Mouse (Mus musculus) forebrain, postnatal 0 days (tissue): ENCODE data around the gene Psmb3. TPM values are rescaled to one million over a fixed set of nuclear protein-coding genes. Genes with fewer than 3 reads are reported as not detected.

Experiments used
- ATAC-seq: fragments of 200-750 bp; cut with Nextera tagmentation; 2 replicates; pipeline ENCODE4 v1.8.0; 2017; ENCODE audit warnings: mild to moderate bottlenecking, moderate library complexity
- DNase-seq: peaks from one replicate; pipeline ENCODE4 v3.0.0-alpha.2; 2015
- H3K27ac ChIP-seq: fragments of 300-500 bp; sonication (generic); 2 replicates; pipeline ENCODE4 v1.5.1; 2014; ENCODE audit warnings: low read depth, mild to moderate bottlenecking, antibody characterized with exemption, low read length, moderate library complexity, mixed read lengths
- H3K27me3 ChIP-seq: fragments of 300-500 bp; sonication (generic); 2 replicates; pipeline ENCODE4 v1.6.1; 2014; ENCODE audit warnings: mild to moderate bottlenecking, low read length, mixed read lengths; ENCODE audit not compliant: insufficient read depth
- H3K36me3 ChIP-seq: fragments of 300-500 bp; sonication (generic); 2 replicates; pipeline ENCODE4 v1.6.1; 2014; ENCODE audit warnings: mild to moderate bottlenecking, moderate library complexity; ENCODE audit not compliant: insufficient read depth
- H3K4me1 ChIP-seq: fragments of 300-500 bp; sonication (generic); 2 replicates; pipeline ENCODE4 v1.6.1; 2014; ENCODE audit warnings: antibody characterized with exemption; ENCODE audit not compliant: insufficient read depth
- H3K4me2 ChIP-seq: fragments of 300-500 bp; sonication (generic); 2 replicates; pipeline ENCODE4 v1.6.1; 2014; ENCODE audit warnings: low read depth, mild to moderate bottlenecking, moderate library complexity
- H3K4me3 ChIP-seq: fragments of 300-500 bp; sonication (generic); 2 replicates; pipeline ENCODE4 v1.5.1; 2014; ENCODE audit warnings: low read depth, low read length, mixed read lengths
- H3K9ac ChIP-seq: fragments of 300-500 bp; sonication (generic); 2 replicates; pipeline ENCODE4 v1.6.1; 2014; ENCODE audit warnings: mild to moderate bottlenecking
- H3K9me3 ChIP-seq: fragments of 300-500 bp; sonication (generic); 2 replicates; pipeline ENCODE4 v1.6.1; 2016; ENCODE audit warnings: low read length
- CTCF ChIP-seq: sonication (generic); IDR thresholded peaks from 2 replicates; pipeline ENCODE4 v1.5.1; 2016; ENCODE audit warnings: antibody characterized with exemption, control low read depth, low read depth
- WGBS: fragments of 180-500 bp; shearing (Covaris S2); extraction: QIAGEN DNeasy Blood & Tissue Kit; methylation state at CpG from one replicate; pipeline ENCODE4 v1.1.7; 2014; 5-methylcytosine and 5-hydroxymethylcytosine counted together
- polyA plus RNA-seq: library from polyadenylated mRNA; unstranded; fragments of >200 nt; fragmentation: Nextera tagmentation; extraction: Ambion mirVana; gene quantifications from 2 replicates; pipeline ENCODE4 v1.2.1, GENCODE M21; 2015
- total RNA-seq: library from RNA; depleted of rRNA; stranded (reverse); fragments of >200 nt; gene quantifications from 2 replicates; pipeline ENCODE4 v1.2.3, GENCODE M21; 2014

Gene Psmb3
- total and polyA plus RNA-seq, 2 experiments from 2014 or later, result 322 to 499 TPM

GRCm38 (mm10) chr11:97742591-97742990 lies 39.4 kb downstream of the Psmb3 start:
- Histone ChIP-seq H3K9ac (peak overlapping the region; percentile 96), H3K4me2 (peak overlapping the region; percentile 71), H3K27ac (no peak overlapping the region), H3K27me3 (no peaks in the 10 kb centered on the region), H3K36me3 (peaks cover 9% of the 10 kb centered on the region), H3K4me1 (peaks cover 18% of the 10 kb centered on the region), H3K9me3 (no peaks in the 10 kb centered on the region), H3K4me3 (peak overlapping the region; percentile 82; the same call in 1 of the 2 replicates)
- WGBS, result 68% methylated on average over 9 of the region's 9 CpGs
- TF ChIP-seq CTCF, result no peak
- DNase-seq (no peak), ATAC-seq (no peak)

- no peaks in the 10 kb centered on the region for H3K27me3 ChIP-seq
- H3K4me1 ChIP-seq, result peaks cover 18% of the 10 kb centered on the region
- peak overlapping the region; percentile 82 for H3K4me3 ChIP-seq
- DNase-seq (no peak), ATAC-seq (no peak)
- no peak for TF ChIP-seq CTCF
- peak overlapping the region; percentile 96 for H3K9ac ChIP-seq
- 26% methylated on average over 9 of the region's 9 CpGs for WGBS
- H3K36me3 ChIP-seq, result peaks cover 18% of the 10 kb centered on the region
- peak overlapping the region; percentile 71 for H3K4me2 ChIP-seq
- H3K9me3 ChIP-seq, result no peaks in the 10 kb centered on the region
- peak overlapping the region; percentile 99 for H3K27ac ChIP-seq
Observed at GRCm38 (mm10) chr11:97743423-97743822, 40.2 kb downstream of the Psmb3 start.

- peaks cover 22% of the 10 kb centered on the region for H3K36me3 ChIP-seq
- no peak for TF ChIP-seq CTCF
- no peaks in the 10 kb centered on the region for H3K27me3 ChIP-seq
- DNase-seq (no peak), ATAC-seq (peak; percentile 36)
- no peaks in the 10 kb centered on the region for H3K9me3 ChIP-seq
- under 1% methylated on average over 48 of the region's 63 CpGs for WGBS
- H3K4me2 ChIP-seq, result peak within 1 kb of the TSS; percentile 71
- peaks cover 18% of the 10 kb centered on the region for H3K4me1 ChIP-seq
- H3K4me3 ChIP-seq, result peak within 1 kb of the TSS; percentile 82
- H3K9ac ChIP-seq, result peak within 1 kb of the TSS; percentile 96
- peak within 1 kb of the TSS; percentile 99 for H3K27ac ChIP-seq
Observed at GRCm38 (mm10) chr11:97744063-97744717, 41.0 kb downstream of the Psmb3 start, which contains the start of gene Pip4k2b. Gene Pip4k2b (minus strand): TSS chr11:97744704.

DNA sequence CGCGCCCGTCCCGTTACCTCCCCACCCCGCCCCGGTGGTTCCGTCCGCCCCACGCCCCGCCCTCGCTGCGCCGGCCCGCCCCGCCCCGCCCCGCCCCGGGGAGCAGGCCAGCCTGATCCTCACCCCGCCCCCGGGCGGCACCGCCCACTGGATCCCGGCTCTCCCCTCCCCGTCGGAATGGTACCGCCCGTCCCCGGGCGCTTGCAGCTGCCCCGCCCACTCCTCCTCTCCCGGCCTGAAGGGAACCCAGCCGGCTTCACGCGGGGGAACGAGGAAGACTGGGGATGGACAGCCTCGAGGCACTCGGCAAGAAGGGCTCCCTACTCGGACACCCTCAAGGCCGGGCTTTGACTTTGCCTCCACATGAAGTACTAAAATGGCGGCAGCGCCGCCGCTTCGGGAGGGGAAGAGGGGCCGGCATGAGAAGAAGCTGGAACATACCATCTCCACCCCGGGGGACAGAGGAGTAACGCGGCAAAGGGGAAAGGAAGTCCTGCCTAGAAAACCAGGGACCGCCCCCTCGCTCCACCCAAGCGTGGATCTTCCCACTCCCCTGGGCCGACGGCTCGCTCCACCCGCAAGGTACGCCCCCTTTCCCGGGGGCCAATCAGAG lies 41.6 kb downstream of the Psmb3 start:
- peak overlapping the region; percentile 99 for H3K27ac ChIP-seq
- ATAC-seq (peak; percentile 97), DNase-seq (peak; percentile 99)
- H3K9me3 ChIP-seq, result no peaks in the 10 kb centered on the region
- TF ChIP-seq CTCF, result peak; percentile 6; the same call in 1 of the 2 replicates
- 3% methylated on average over 23 of the region's 57 CpGs for WGBS
- H3K4me1 ChIP-seq, result peaks cover 18% of the 10 kb centered on the region
- peak overlapping the region; percentile 96 for H3K9ac ChIP-seq
- H3K4me2 ChIP-seq, result peak overlapping the region; percentile 71
- no peaks in the 10 kb centered on the region for H3K27me3 ChIP-seq
- H3K4me3 ChIP-seq, result peak overlapping the region; percentile 82
- H3K36me3 ChIP-seq, result peaks cover 28% of the 10 kb centered on the region

DNA sequence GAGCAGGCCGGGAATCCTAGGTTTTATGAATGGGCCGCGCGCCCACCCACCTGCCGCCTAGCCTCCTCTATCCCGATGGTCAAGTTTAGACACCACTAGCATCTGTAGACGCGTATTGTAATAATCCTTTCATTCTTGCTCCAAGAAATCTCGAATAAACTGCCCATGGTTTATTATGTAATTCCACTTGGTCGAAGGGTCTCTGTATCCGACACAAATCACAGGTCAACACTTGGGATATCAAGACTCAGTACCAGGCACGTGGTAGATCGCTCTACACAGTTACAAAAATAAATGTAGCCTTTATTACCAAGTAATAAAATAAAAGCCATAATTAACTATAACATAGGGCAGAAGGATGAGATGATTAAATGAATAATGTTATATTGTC lies 42.1 kb downstream of the Psmb3 start:
- Histone ChIP-seq H3K9ac (no peak overlapping the region), H3K4me1 (peaks cover 18% of the 10 kb centered on the region), H3K27ac (peak overlapping the region; percentile 45), H3K4me2 (peak overlapping the region; percentile 71), H3K27me3 (no peaks in the 10 kb centered on the region), H3K9me3 (no peaks in the 10 kb centered on the region), H3K36me3 (peaks cover 30% of the 10 kb centered on the region), H3K4me3 (peak overlapping the region; percentile 82)
- 9% methylated on average over 13 of the region's 13 CpGs for WGBS
- no peak for TF ChIP-seq CTCF
- no peak for ATAC-seq
- DNase-seq, result no peak

DNA sequence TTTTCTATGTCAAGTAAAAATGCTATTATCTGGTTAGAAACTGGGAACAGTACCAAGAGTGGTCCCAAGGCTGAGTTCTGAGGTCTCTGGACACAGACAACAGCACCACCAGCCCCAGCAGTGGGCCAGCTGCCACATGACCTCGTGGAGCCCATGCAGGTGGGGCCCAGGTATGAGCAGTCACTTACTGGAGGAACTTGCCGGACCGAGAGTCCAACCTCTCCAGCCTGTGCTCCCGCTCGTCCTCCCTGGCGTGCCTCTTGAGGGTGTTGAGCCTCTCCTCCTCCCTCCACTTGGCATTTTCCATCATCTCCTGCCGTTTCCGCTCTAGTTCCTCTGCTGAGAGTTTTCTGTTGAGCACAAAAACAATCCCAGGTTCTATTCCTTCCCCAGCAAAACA lies 44.6 kb downstream of the Psmb3 start:
- Histone ChIP-seq H3K27ac (no peak overlapping the region), H3K27me3 (no peaks in the 10 kb centered on the region), H3K4me2 (no peak overlapping the region), H3K36me3 (peaks cover 43% of the 10 kb centered on the region), H3K9me3 (no peaks in the 10 kb centered on the region), H3K4me1 (peaks cover 11% of the 10 kb centered on the region), H3K9ac (no peak overlapping the region), H3K4me3 (no peak overlapping the region)
- no peak for DNase-seq
- no peak for ATAC-seq
- no peak for TF ChIP-seq CTCF
- WGBS, result 91% methylated on average over 8 of the region's 8 CpGs

GRCm38 (mm10) chr11:97748496-97748895 lies 45.3 kb downstream of the Psmb3 start:
- no peak overlapping the region for H3K4me2 ChIP-seq
- H3K9me3 ChIP-seq, result no peaks in the 10 kb centered on the region
- WGBS, result 94% methylated on average over 5 of the region's 5 CpGs
- H3K9ac ChIP-seq, result no peak overlapping the region
- H3K4me3 ChIP-seq, result no peak overlapping the region
- H3K27ac ChIP-seq, result no peak overlapping the region
- TF ChIP-seq CTCF, result no peak
- ATAC-seq (no peak), DNase-seq (no peak)
- no peaks in the 10 kb centered on the region for H3K27me3 ChIP-seq
- peaks cover 3% of the 10 kb centered on the region; the same call in 1 of the 2 replicates for H3K4me1 ChIP-seq
- peaks cover 51% of the 10 kb centered on the region for H3K36me3 ChIP-seq
